Mouse (Mus musculus) urinary bladder, postnatal 14 days (tissue): ENCODE measurements around the gene Sema4g.
A peak's percentile ranks its signal among the peaks of the same experiment; 100 is the strongest.
"Not testable (repeated sequence)": the region's sequence is repeated elsewhere in the genome, so short reads cannot be mapped to it uniquely, and the experiment has no call there.

ENCODE experiments used
- DNase-seq: peaks from one replicate; pipeline ENCODE4 v3.0.0; 2021; ENCODE audit warnings: low spot score

Sema4g gene

GRCm38 (mm10) chr19:45024775-45025174 is 35.9 kb downstream of the Sema4g start:
- DNase-seq, result no peak

GRCm38 (mm10) chr19:45025937-45026568 is 37.2 kb downstream of the Sema4g start:
- no peak for DNase-seq

- no peak for DNase-seq
Observed at GRCm38 (mm10) chr19:45026958-45027670, 38.2 kb downstream of the Sema4g start.

GRCm38 (mm10) chr19:45027848-45028247 is 38.9 kb downstream of the Sema4g start:
- DNase-seq, result no peak

DNA sequence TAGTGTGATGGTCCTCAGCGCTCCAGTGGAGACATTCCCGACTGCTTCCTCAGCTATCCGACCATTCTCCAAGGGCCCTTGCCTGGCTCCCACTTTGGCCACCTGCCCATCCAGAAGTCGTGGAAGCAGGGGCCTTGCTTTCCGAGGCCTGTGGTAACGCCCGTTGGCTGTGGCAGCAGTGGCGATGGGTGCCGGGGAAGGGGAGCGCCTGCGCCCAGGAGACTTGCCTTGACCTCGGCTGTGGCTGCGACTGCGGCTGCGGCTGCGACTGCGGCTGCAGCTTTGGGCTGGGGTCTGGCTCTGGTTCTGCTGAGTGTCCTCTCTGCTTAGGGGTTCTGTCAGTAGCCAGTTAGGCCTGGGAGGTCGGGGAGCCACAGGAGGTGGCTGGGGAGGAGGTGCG is 39.8 kb downstream of the Sema4g start:
- no peak for DNase-seq

- DNase-seq, result no peak
Observed at GRCm38 (mm10) chr19:45029571-45029970, 40.7 kb downstream of the Sema4g start.

- peak; percentile 70 for DNase-seq
Observed at GRCm38 (mm10) chr19:45030111-45030510, 41.2 kb downstream of the Sema4g start.

GRCm38 (mm10) chr19:45030746-45031693 is 42.1 kb downstream of the Sema4g start:
- peak; percentile 83 for DNase-seq

DNA sequence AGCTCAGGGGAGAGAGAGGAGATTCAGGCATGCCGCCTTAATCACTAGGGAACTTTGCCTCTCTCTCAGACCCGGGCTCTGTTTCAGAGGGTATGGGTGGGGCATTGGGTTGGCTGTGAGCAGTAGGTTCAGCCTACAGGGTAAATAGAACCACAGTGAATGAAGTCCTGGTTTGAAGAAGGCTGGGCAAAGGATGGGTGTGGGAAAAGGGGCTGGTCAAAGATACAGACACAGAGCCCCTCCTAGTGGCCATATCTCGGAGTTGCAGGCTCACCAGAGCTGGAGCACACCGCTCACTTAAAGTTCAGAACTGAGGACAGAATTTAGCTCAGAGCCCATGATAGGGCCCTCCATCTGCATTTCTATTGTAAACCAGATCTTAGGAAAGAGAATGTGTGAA is 42.9 kb downstream of the Sema4g start:
- peak; percentile 84 for DNase-seq

DNA sequence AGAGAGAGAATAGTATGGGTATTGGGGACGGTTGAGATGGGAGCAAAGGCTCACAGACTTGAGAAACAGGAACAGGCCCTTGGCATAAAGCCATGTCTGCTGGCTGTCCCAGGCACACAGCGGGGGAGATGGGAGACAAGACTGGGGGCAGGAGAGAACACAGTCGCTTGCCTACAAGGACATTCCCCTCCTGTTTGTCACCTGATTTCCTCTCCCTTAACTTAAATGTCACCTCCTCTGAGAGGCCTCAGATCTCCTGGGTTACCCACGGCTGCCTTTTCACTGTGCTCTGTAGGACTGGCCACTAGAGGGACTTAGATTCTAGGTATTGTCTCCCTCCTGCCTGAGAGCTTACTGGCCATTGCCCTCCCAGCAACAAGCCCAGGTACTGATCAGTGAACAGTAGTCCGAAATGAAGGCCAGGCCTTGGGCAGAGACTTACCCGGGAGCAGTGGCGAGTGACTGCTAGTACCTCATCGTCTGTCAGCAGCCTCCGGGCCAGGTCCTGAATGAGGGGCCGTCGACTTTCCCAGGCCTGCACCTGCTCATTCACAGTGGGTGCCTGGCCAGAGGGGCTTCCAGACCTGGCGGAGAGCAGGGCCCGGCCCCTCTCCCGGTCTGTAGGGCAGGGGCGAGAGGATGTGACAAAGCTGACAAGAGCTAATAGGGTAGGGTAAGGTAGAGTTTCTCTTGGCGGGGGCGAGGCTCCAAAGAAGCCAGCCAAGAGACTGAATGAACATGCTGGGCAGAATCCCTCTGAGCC is 43.9 kb downstream of the Sema4g start:
- DNase-seq, result peak; percentile 61

GRCm38 (mm10) chr19:45036867-45037266 is 48.0 kb downstream of the Sema4g start:
- peak; percentile 73 for DNase-seq

- not testable (repeated sequence) for DNase-seq
Observed at GRCm38 (mm10) chr19:45038198-45038597, 49.3 kb downstream of the Sema4g start.

DNA sequence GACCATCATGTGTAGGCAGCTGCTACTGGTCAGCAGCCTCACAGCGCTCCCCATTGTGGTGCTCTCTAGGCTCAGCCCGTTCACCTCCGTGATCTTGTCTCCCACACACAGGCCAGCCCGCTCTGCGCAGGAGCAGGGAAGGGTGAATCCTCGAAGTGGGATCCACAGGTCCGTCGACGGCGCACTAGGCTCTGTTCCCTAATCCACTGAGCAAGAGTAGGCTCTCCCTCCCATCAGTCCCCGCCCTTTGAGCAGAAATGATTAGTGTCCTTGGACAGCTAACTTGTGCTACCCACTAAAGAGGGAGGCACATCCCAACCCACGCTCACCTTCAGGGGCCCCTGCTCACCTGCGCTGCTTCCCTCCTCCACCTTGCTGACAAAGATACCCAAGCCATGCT is 51.3 kb downstream of the Sema4g start:
- no peak for DNase-seq

GRCm38 (mm10) chr19:45044389-45044927 is 55.6 kb downstream of the Sema4g start:
- DNase-seq, result no peak

DNA sequence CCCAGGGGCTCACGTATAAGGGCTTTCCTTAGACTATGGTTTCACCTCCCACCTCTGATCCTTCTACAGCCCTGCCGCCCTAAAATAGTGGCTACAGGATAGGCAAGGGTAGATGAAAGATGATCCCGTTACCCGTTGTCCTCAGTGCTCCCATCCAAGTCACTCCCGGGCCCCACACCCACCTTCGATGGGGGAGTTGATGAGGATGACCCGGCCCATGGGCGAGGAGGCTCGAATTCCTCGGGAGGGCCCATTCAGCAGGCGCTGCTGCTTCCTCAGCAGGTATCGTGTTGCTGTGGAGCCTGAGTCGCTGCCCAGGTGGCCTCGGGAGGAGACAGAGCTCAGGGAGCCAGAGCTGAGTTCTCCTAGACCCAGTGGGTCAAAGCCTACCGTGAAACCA is 56.3 kb downstream of the Sema4g start:
- DNase-seq, result no peak

DNA sequence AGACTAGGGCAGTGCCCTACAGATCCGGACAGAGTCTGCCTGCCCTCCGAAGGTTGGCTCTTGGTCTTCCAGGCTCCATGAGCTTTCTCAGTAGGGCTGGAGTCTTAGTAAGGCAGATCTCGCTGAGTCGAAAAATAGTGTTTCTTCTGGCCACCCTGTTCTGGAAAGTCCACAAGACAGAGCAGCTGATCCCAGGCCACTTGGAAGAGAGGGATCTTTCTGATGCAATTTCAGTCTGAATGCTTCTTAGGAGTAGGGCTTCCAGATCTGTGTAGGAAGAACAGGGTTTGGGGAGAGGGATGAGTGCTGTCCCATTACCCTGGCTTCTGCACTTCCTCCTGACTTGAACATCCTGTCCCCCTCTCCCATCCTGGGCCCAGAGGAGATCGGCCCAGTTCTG is 56.8 kb downstream of the Sema4g start, which contains the start of gene Pdzd7:
Gene Pdzd7 (minus strand): TSS at position 67 of the 400 bp plus-strand sequence.
- no peak for DNase-seq

DNA sequence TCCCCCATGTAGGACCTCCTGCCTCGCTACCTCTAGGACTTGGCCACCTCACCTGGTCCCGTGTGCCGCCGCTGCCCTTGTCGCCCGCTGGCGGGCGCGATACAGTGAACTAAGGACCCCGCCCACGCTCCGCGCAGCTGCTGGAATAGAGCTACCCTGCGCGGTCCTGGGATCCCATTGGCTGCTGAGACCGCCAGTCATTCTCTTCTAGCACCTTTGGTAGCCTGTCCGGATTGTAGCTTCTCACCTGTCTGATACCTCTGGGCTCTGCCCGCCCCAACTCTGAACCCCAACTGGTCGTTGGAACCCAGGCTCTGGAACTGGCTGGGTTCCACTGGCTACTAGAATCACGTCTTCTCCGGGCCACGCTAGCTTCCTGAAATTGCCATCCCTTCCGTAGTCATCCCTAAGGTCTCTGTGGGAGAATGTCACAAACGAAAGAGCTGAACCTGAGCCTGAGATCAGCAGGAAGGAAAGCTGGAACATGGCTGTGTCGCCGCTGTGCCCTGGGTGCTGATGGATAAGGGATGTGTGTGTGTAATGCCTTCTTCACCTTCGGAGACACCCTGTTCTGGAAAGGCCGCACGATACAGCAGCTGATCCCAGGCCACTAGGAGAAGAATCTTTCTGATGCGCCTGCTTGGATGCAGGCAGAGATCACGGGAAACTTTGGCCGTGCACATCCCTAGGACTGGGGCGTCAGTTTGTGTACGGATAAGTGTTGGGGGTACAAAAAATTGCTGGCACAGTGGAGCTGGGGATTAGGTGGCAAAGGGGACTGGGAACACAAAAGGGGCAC is 57.8 kb downstream of the Sema4g start:
- DNase-seq, result peak; percentile 95

DNA sequence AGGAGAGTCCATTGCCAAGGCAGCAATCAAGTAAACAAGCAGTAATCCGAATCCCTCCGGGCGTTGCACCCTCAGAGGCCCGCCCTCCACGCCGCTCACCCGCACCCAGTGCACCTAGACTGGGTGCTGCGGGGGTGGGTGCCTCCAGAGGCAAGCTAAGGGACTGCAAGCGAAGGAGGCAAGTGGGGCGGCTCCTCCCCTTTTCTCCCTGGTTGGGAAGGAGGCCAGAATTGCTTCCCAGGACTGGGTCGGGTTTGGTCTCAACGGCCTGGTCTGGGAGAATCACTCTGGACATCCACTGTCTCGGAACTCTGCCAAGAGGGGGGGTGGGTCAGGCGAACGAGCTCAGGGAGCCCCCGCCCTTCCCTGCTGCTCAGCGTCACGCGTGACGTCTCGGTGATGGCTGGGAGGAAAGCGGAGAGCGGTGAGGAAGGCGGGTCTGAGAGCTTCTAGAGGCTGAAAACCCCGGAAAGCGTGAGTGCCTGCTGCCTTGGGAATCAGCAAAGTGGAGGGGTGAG is 58.6 kb downstream of the Sema4g start, which contains the start of gene Sfxn3:
Gene Sfxn3 (plus strand): TSS at position 87 of the 518 bp plus-strand sequence.
- DNase-seq, result peak; percentile 97

DNA sequence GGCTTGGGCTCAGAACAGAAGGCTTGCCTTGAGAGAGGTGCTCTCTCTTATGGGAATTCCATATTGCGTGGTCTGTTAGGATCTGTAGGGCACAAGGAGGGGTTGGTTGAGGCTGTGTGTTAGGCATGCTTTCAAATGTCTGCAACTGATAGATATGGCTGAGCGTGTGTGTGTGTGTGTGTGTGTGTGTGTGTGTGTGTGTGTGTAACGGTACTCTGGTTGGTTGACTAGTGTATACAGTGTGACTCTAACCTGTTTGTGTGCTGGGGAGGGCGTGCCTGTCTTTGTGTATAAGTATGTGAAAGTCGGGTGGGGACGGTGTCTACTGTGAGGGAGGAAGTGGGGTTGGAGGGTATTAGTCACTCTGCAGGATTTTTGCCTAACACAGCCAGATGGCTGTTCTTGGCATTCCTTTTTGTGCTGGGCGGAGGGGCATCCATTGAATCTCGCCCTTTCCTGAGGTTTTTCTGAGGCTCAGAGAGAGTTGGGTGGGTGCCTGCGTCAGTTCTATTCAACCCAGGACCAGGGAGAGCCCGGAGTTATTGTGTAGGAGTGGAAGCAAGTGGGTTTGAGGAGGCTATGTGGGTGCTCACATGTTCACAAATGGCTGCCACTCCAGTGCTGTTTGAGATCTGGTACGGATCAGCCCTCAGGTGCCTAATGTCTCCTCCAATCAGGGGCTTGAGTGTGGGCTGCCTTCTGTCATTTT is 59.2 kb downstream of the Sema4g start:
- peak; percentile 79 for DNase-seq
